Mouse (Mus musculus): ENCODE results near the gene Ranbp17.

- TF ChIP-seq CTCF (conservative IDR thresholded peaks at IDR 0.05; ENCODE audit: low read length) (no peak), NANOG (IDR thresholded peaks at IDR 0.05; ENCODE audit: borderline replicate concordance, low read length) (no peak), POU5F1 (IDR thresholded peaks at IDR 0.05; ENCODE audit: borderline replicate concordance, low read length) (no peak)
Measured at GRCm38 (mm10) chr11:33278571-33278970, 235.0 kb downstream of the Ranbp17 start.

Data from E14TG2a.4 (cell line).